Mouse (Mus musculus): ENCODE results near the gene Slco3a1. TPM values are rescaled to one million over a fixed set of nuclear protein-coding genes. Genes with fewer than 3 reads are reported as not detected.

The Slco3a1 gene
- polyA plus RNA-seq, 2 experiments = 0.69 to 1.1 TPM

GRCm38 (mm10) chr7:74464638-74465037 is 89.9 kb downstream of the Slco3a1 start:
- Histone ChIP-seq H3K4me2 (ENCODE audit: low read depth) (no peak overlapping the region), H3K4me1 (replicated peaks; ENCODE audit: control insufficient read depth in 2 of 2, insufficient read depth in 2 of 2, low read length in 1 of 2) (no peaks in the 10 kb centered on the region), H3K27me3 (ENCODE audit: control insufficient read depth, insufficient read depth, low read length) (no peaks in the 10 kb centered on the region), H3K9ac (replicated peaks) (no peak overlapping the region), H3K36me3 (replicated peaks; ENCODE audit: control insufficient read depth, insufficient read depth, low read depth) (no peaks in the 10 kb centered on the region), H3K4me3 (ENCODE audit: insufficient read depth in 1 of 2, low read depth in 2 of 2, low read length in 2 of 2) (no peak overlapping the region), H3K9me3 (ENCODE audit: control insufficient read depth, low read length) (no peaks in the 10 kb centered on the region), H3K27ac (no peak overlapping the region)
- 60% methylated on average over 7 of the region's 7 CpGs for WGBS (ENCODE audit: insufficient replicate concordance)
- ATAC-seq (ENCODE audit: insufficient read depth) (no peak), DNase-seq (ENCODE audit: low read depth in 3 of 3, low spot score in 3 of 3) (no peak)
- TF ChIP-seq CTCF (IDR thresholded peaks at IDR 0.05; ENCODE audit: low read depth) (no peak), EP300 (IDR thresholded peaks at IDR 0.05; ENCODE audit: low read depth) (no peak)

- H3K4me1 ChIP-seq (replicated peaks; ENCODE audit: control insufficient read depth in 2 of 2, insufficient read depth in 2 of 2, low read length in 1 of 2) = 0 out of 4 replicates have a peak, but pooled peaks cover 0 to 4% of the 10 kb centered on the region in 2 experiments
- no peak overlapping the region for H3K9ac ChIP-seq (replicated peaks)
- H3K36me3 ChIP-seq (replicated peaks; ENCODE audit: control insufficient read depth, insufficient read depth, low read depth) = no peaks in the 10 kb centered on the region
- H3K4me3 ChIP-seq (ENCODE audit: insufficient read depth in 1 of 2, low read depth in 2 of 2, low read length in 2 of 2) = no peak overlapping the region
- no peaks in the 10 kb centered on the region for H3K27me3 ChIP-seq (ENCODE audit: control insufficient read depth, insufficient read depth, low read length)
- no peak for DNase-seq (ENCODE audit: low read depth in 3 of 3, low spot score in 3 of 3)
- TF ChIP-seq CTCF (IDR thresholded peaks at IDR 0.05; ENCODE audit: low read depth) (no peak), EP300 (IDR thresholded peaks at IDR 0.05; ENCODE audit: low read depth) (no peak)
- 53% methylated on average over 4 of the region's 4 CpGs for WGBS (ENCODE audit: insufficient replicate concordance)
- ATAC-seq (ENCODE audit: insufficient read depth) = no peak
- no peak overlapping the region for H3K27ac ChIP-seq
- H3K9me3 ChIP-seq (ENCODE audit: control insufficient read depth, low read length) = no peaks in the 10 kb centered on the region
- no peak overlapping the region for H3K4me2 ChIP-seq (ENCODE audit: low read depth)
These were observed 92.1 kb downstream of the Slco3a1 start for GRCm38 (mm10) chr7:74462451-74462850.

GRCm38 (mm10) chr7:74461736-74462135 is 92.8 kb downstream of the Slco3a1 start:
- H3K4me1 ChIP-seq (replicated peaks; ENCODE audit: control insufficient read depth in 2 of 2, insufficient read depth in 2 of 2, low read length in 1 of 2) = 0 out of 4 replicates have a peak, but pooled peaks cover 0 to 4% of the 10 kb centered on the region in 2 experiments
- no peak overlapping the region for H3K4me3 ChIP-seq (ENCODE audit: insufficient read depth in 1 of 2, low read depth in 2 of 2, low read length in 2 of 2)
- H3K9me3 ChIP-seq (ENCODE audit: control insufficient read depth, low read length) = no peaks in the 10 kb centered on the region
- whole genome bisulfite sequencing (ENCODE audit: insufficient replicate concordance) = 58% methylated on average over 5 of the region's 5 CpGs
- no peaks in the 10 kb centered on the region for H3K36me3 ChIP-seq (replicated peaks; ENCODE audit: control insufficient read depth, insufficient read depth, low read depth)
- TF ChIP-seq EP300 (IDR thresholded peaks at IDR 0.05; ENCODE audit: low read depth) (no peak), CTCF (IDR thresholded peaks at IDR 0.05; ENCODE audit: low read depth) (no peak)
- H3K9ac ChIP-seq (replicated peaks) = no peak overlapping the region
- no peak overlapping the region for H3K4me2 ChIP-seq (ENCODE audit: low read depth)
- H3K27ac ChIP-seq = no peak overlapping the region
- DNase-seq (ENCODE audit: low read depth in 3 of 3, low spot score in 3 of 3) = no peak
- H3K27me3 ChIP-seq (ENCODE audit: control insufficient read depth, insufficient read depth, low read length) = no peaks in the 10 kb centered on the region
- no peak for ATAC-seq (ENCODE audit: insufficient read depth)

- Histone ChIP-seq H3K4me1 (replicated peaks; ENCODE audit: control insufficient read depth in 2 of 2, insufficient read depth in 2 of 2, low read length in 1 of 2) (0 out of 4 replicates have a peak, but pooled peaks cover 0 to 4% of the 10 kb centered on the region in 2 experiments), H3K4me3 (ENCODE audit: insufficient read depth in 1 of 2, low read depth in 2 of 2, low read length in 2 of 2) (no peak overlapping the region), H3K4me2 (ENCODE audit: low read depth) (no peak overlapping the region), H3K27ac (no peak overlapping the region), H3K9ac (replicated peaks) (no peak overlapping the region), H3K9me3 (ENCODE audit: control insufficient read depth, low read length) (no peaks in the 10 kb centered on the region), H3K36me3 (replicated peaks; ENCODE audit: control insufficient read depth, insufficient read depth, low read depth) (no peaks in the 10 kb centered on the region), H3K27me3 (ENCODE audit: control insufficient read depth, insufficient read depth, low read length) (no peaks in the 10 kb centered on the region)
- 36% methylated on average over 1 of the region's 1 CpGs for WGBS (ENCODE audit: insufficient replicate concordance)
- TF ChIP-seq CTCF (IDR thresholded peaks at IDR 0.05; ENCODE audit: low read depth) = no peak
- TF ChIP-seq EP300 (IDR thresholded peaks at IDR 0.05; ENCODE audit: low read depth) = no peak
- no peak for ATAC-seq (ENCODE audit: insufficient read depth)
- DNase-seq (ENCODE audit: low read depth in 3 of 3, low spot score in 3 of 3) = no peak
These were observed 93.4 kb downstream of the Slco3a1 start for GRCm38 (mm10) chr7:74461146-74461545.

- ATAC-seq (ENCODE audit: insufficient read depth) = no peak
- H3K4me2 ChIP-seq (ENCODE audit: low read depth) = no peak overlapping the region
- 59% methylated on average over 3 of the region's 3 CpGs for WGBS (ENCODE audit: insufficient replicate concordance)
These were observed 94.8 kb downstream of the Slco3a1 start for GRCm38 (mm10) chr7:74459812-74460211.

More at GRCm38 (mm10) chr7:74459812-74460211, 94.8 kb downstream of the Slco3a1 start:
- Histone ChIP-seq H3K9ac (replicated peaks) (no peak overlapping the region), H3K36me3 (replicated peaks; ENCODE audit: control insufficient read depth, insufficient read depth, low read depth) (no peaks in the 10 kb centered on the region), H3K4me3 (ENCODE audit: insufficient read depth in 1 of 2, low read depth in 2 of 2, low read length in 2 of 2) (no peak overlapping the region), H3K27ac (no peak overlapping the region), H3K27me3 (ENCODE audit: control insufficient read depth, insufficient read depth, low read length) (no peaks in the 10 kb centered on the region), H3K9me3 (ENCODE audit: control insufficient read depth, low read length) (no peaks in the 10 kb centered on the region), H3K4me1 (replicated peaks; ENCODE audit: control insufficient read depth in 2 of 2, insufficient read depth in 2 of 2, low read length in 1 of 2) (0 out of 4 replicates have a peak, but pooled peaks cover 0 to 4% of the 10 kb centered on the region in 2 experiments)
- TF ChIP-seq EP300 (IDR thresholded peaks at IDR 0.05; ENCODE audit: low read depth) (no peak), CTCF (IDR thresholded peaks at IDR 0.05; ENCODE audit: low read depth) (no peak)
- no peak for DNase-seq (ENCODE audit: low read depth in 3 of 3, low spot score in 3 of 3)
